Mouse (Mus musculus): ENCODE results near the gene Tdrd5. TPM values are rescaled to one million over a fixed set of nuclear protein-coding genes. Genes with fewer than 3 reads are reported as not detected.

The Tdrd5 gene
- polyA plus RNA-seq, 2 experiments: 0.08 to 0.15 TPM

DNA sequence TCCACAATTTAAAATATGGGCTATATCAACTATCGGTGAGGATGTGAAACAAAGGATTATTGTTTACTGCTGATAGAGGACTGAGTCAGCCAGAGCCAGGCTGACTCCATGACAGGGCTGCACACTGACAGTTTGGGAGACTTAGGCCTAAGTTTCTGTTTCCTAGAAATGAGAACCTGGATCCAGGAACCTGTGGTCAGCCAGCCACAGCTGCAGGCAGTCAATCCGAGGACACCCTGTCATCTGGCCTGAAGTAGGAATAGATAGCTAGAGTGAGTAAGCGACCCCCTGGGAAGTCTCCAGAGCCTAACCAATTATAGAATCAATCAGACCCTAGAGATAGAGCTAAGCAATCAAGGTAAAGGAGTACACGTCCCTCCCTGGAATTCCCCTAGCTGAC, 41.0 kb upstream of the Tdrd5 start:
- no peak overlapping the region for H3K27ac ChIP-seq
- no peaks in the 10 kb centered on the region for H3K36me3 ChIP-seq (replicated peaks; ENCODE audit: control insufficient read depth, insufficient read depth, low read depth)
- no peaks in the 10 kb centered on the region for H3K4me1 ChIP-seq (replicated peaks; ENCODE audit: control insufficient read depth in 2 of 2, insufficient read depth in 2 of 2, low read length in 1 of 2)
- no peak overlapping the region for H3K4me2 ChIP-seq (ENCODE audit: low read depth)
- no peaks in the 10 kb centered on the region for H3K9me3 ChIP-seq (ENCODE audit: control insufficient read depth, low read length)
- ATAC-seq (ENCODE audit: insufficient read depth): no peak
- H3K9ac ChIP-seq (replicated peaks): no peak overlapping the region
- no peak overlapping the region for H3K4me3 ChIP-seq (ENCODE audit: insufficient read depth in 1 of 2, low read depth in 2 of 2, low read length in 2 of 2)
- WGBS (ENCODE audit: insufficient replicate concordance): 43% methylated on average over 4 of the region's 4 CpGs
- no peaks in the 10 kb centered on the region for H3K27me3 ChIP-seq (ENCODE audit: control insufficient read depth, insufficient read depth, low read length)
- no peak for TF ChIP-seq EP300 (IDR thresholded peaks at IDR 0.05; ENCODE audit: low read depth)
- no peak for TF ChIP-seq CTCF (IDR thresholded peaks at IDR 0.05; ENCODE audit: low read depth)
- no peak for DNase-seq (ENCODE audit: low read depth in 3 of 3, low spot score in 3 of 3)

DNA sequence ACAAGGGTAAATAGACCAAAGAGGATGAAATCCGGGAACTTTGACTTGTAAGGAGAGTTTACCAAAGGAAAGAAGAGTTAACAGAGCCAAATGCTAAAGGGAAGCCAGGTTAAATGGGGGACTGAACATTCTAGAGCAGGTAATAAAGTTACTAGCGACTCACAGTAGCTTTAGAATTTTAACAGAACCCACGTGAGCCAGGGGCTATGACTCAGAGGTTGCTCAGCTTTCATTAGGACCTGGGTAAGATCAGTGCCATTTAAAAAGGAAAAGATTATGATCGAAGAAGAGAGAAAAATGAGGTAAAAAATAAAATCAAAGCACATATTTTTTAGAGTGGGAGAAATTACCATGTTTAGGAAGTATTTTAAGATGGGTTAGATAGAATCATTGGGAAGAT, 37.4 kb upstream of the Tdrd5 start:
- H3K9ac ChIP-seq (replicated peaks): no peak overlapping the region
- H3K4me3 ChIP-seq (ENCODE audit: insufficient read depth in 1 of 2, low read depth in 2 of 2, low read length in 2 of 2): no peak overlapping the region
- no peak overlapping the region for H3K27ac ChIP-seq
- ATAC-seq (ENCODE audit: insufficient read depth): no peak
- no peaks in the 10 kb centered on the region for H3K4me1 ChIP-seq (replicated peaks; ENCODE audit: control insufficient read depth in 2 of 2, insufficient read depth in 2 of 2, low read length in 1 of 2)
- H3K4me2 ChIP-seq (ENCODE audit: low read depth): no peak overlapping the region
- WGBS (ENCODE audit: insufficient replicate concordance): 42% methylated on average over 4 of the region's 4 CpGs
- no peaks in the 10 kb centered on the region for H3K9me3 ChIP-seq (ENCODE audit: control insufficient read depth, low read length)
- H3K36me3 ChIP-seq (replicated peaks; ENCODE audit: control insufficient read depth, insufficient read depth, low read depth): no peaks in the 10 kb centered on the region
- no peaks in the 10 kb centered on the region for H3K27me3 ChIP-seq (ENCODE audit: control insufficient read depth, insufficient read depth, low read length)
- TF ChIP-seq CTCF (IDR thresholded peaks at IDR 0.05; ENCODE audit: low read depth): no peak
- no peak for TF ChIP-seq EP300 (IDR thresholded peaks at IDR 0.05; ENCODE audit: low read depth)
- DNase-seq (ENCODE audit: low read depth in 3 of 3, low spot score in 3 of 3): no peak

DNA sequence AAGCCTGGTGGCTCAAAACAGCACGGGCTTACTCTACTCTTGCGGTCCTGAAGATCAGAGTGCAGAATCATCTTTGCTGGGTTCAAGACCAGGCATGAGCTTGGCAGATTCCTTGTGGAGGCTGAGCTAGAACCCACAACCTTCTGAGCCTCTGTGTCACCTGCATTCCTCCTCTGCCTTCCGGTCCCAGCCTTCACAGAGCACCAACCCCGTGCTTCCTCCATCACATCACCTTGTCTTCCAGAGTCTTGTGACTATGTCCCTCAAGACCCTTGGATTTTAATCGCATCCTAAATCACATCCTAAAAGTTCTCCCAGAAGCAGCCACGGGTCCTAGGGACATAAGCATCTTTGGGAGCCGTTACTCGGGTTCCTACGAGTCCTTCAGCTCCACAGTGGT, 19.7 kb upstream of the Tdrd5 start:
- H3K4me1 ChIP-seq (replicated peaks; ENCODE audit: control insufficient read depth in 2 of 2, insufficient read depth in 2 of 2, low read length in 1 of 2): no peaks in the 10 kb centered on the region
- 65% methylated on average over 9 of the region's 9 CpGs for WGBS (ENCODE audit: insufficient replicate concordance)
- no peak for ATAC-seq (ENCODE audit: insufficient read depth)
- no peak overlapping the region for H3K9ac ChIP-seq (replicated peaks)
- no peaks in the 10 kb centered on the region for H3K27me3 ChIP-seq (ENCODE audit: control insufficient read depth, insufficient read depth, low read length)
- H3K4me2 ChIP-seq (ENCODE audit: low read depth): no peak overlapping the region
- H3K4me3 ChIP-seq (ENCODE audit: insufficient read depth in 1 of 2, low read depth in 2 of 2, low read length in 2 of 2): no peak overlapping the region
- no peak for DNase-seq (ENCODE audit: low read depth in 3 of 3, low spot score in 3 of 3)
- H3K27ac ChIP-seq: no peak overlapping the region
- no peaks in the 10 kb centered on the region for H3K9me3 ChIP-seq (ENCODE audit: control insufficient read depth, low read length)
- H3K36me3 ChIP-seq (replicated peaks; ENCODE audit: control insufficient read depth, insufficient read depth, low read depth): no peaks in the 10 kb centered on the region
- no peak for TF ChIP-seq CTCF (IDR thresholded peaks at IDR 0.05; ENCODE audit: low read depth)
- TF ChIP-seq EP300 (IDR thresholded peaks at IDR 0.05; ENCODE audit: low read depth): no peak

DNA sequence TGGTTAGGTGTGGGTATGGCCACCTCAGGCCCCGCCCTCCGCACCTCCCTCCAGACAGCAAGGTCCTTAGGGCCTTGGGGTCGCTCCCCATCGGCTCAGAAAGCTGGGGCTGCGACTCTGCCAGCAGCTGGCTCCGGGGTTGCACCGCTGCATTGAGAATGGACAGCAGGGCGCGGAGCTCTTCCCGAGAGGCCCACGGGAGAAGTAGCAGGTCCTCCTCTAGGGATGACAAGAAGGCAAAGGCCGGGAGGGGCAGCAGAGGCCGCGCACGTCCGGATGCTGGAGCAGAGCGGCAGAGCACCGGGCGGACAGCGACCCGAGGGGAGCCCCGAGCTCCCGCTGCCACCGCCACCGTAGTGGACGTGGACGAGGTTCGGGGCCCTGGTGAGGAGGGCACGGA, 7.2 kb upstream of the Tdrd5 start, which contains the start of gene Nphs2:
Gene Nphs2, plus strand, starts transcription at position 98 of the 400 bp plus-strand sequence.
- no peaks in the 10 kb centered on the region for H3K4me1 ChIP-seq (replicated peaks; ENCODE audit: control insufficient read depth in 2 of 2, insufficient read depth in 2 of 2, low read length in 1 of 2)
- TF ChIP-seq CTCF (IDR thresholded peaks at IDR 0.05; ENCODE audit: low read depth) (peak; percentile 13; the same call in 1 of the 2 replicates), EP300 (IDR thresholded peaks at IDR 0.05; ENCODE audit: low read depth) (no peak)
- H3K4me3 ChIP-seq (ENCODE audit: insufficient read depth in 1 of 2, low read depth in 2 of 2, low read length in 2 of 2): no peak within 1 kb of the TSS
- peaks cover 25% of the 10 kb centered on the region for H3K27me3 ChIP-seq (ENCODE audit: control insufficient read depth, insufficient read depth, low read length)
- ATAC-seq (ENCODE audit: insufficient read depth) (no peak), DNase-seq (ENCODE audit: low read depth in 3 of 3, low spot score in 3 of 3) (no peak)
- H3K36me3 ChIP-seq (replicated peaks; ENCODE audit: control insufficient read depth, insufficient read depth, low read depth): no peaks in the 10 kb centered on the region
- no peak within 1 kb of the TSS for H3K9ac ChIP-seq (replicated peaks)
- no peak within 1 kb of the TSS for H3K27ac ChIP-seq
- no peaks in the 10 kb centered on the region for H3K9me3 ChIP-seq (ENCODE audit: control insufficient read depth, low read length)
- H3K4me2 ChIP-seq (ENCODE audit: low read depth): peak within 1 kb of the TSS; percentile 13
- WGBS (ENCODE audit: insufficient replicate concordance): 6% methylated on average over 29 of the region's 29 CpGs

DNA sequence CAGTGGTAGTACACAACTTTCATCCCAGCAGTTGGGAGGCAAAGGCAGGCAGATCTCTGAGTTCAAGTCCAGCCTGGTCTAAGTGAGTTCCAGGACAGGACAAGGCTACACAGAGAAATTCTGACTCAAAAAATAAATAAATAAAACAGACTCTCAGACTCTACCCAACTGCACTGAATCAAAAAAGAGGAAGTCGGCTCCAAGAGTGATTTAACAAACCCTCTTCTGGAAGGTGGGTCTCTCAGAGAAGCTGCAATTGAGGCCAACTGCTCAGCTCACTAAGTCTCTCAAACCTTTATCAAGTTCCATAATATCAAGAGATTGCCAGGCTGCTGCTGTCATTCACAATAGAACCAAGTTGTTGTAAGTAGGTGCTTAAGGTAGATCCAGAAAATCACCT, 5.1 kb upstream of the Tdrd5 start:
- TF ChIP-seq CTCF (IDR thresholded peaks at IDR 0.05; ENCODE audit: low read depth) (no peak), EP300 (IDR thresholded peaks at IDR 0.05; ENCODE audit: low read depth) (no peak)
- DNase-seq (ENCODE audit: low read depth in 3 of 3, low spot score in 3 of 3) (no peak), ATAC-seq (ENCODE audit: insufficient read depth) (no peak)
- H3K4me2 ChIP-seq (ENCODE audit: low read depth): no peak overlapping the region
- no peak overlapping the region for H3K4me3 ChIP-seq (ENCODE audit: insufficient read depth in 1 of 2, low read depth in 2 of 2, low read length in 2 of 2)
- no peaks in the 10 kb centered on the region for H3K36me3 ChIP-seq (replicated peaks; ENCODE audit: control insufficient read depth, insufficient read depth, low read depth)
- no peak overlapping the region for H3K27ac ChIP-seq
- WGBS (ENCODE audit: insufficient replicate concordance): 9% methylated on average over 1 of the region's 1 CpGs
- peaks cover 44% of the 10 kb centered on the region for H3K27me3 ChIP-seq (ENCODE audit: control insufficient read depth, insufficient read depth, low read length)
- no peak overlapping the region for H3K9ac ChIP-seq (replicated peaks)
- H3K4me1 ChIP-seq (replicated peaks; ENCODE audit: control insufficient read depth in 2 of 2, insufficient read depth in 2 of 2, low read length in 1 of 2): no peaks in the 10 kb centered on the region
- H3K9me3 ChIP-seq (ENCODE audit: control insufficient read depth, low read length): no peaks in the 10 kb centered on the region
